Comparison of ENCODE assay signal across 23 mouse cellular contexts in the genomic region with DNA sequence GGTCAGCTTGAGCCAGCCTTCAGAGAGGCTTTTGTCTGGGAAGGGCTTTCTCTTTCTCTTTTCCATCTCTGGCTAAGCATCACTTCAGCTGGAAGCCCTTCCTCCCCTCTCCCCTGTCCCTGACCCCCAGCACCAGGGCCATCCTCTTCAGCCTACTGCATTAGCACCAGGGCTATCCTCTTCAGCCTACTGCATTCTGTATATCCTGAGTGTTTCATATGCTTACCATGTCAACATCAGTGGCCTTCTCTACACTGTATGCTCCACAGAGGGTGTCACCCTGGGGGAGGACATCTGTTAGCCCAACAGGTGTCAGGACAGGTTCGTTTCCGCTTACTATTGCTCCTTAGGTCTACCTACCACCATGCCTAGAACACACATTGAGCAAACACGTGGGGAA.
DNase-seq lines count a peak whose midpoint lies in the region; ATAC-seq and TF ChIP-seq lines count a peak whose summit lies in the region.
"Had no signal": no experiment of that assay in that cellular context is flagged by ENCODE, and none has a peak within 500 bp of the region (broad histone marks: within the 10 kb centered on the region; RNA-seq: fewer than 3 reads in every experiment).

No protein-coding gene starts in this region.

- no peak for TF ChIP-seq CTCF in midbrain, postnatal 0 days (IDR thresholded peaks at IDR 0.05)

- H3K27me3 ChIP-seq in forebrain, embryonic 10.5 days (ENCODE audit: poor library complexity, severe bottlenecking): peaks cover 9% of the 10 kb centered on the region; the same call in 1 of the 2 replicates
- no peaks in the 10 kb centered on the region for H3K27me3 ChIP-seq in forebrain, embryonic 16.5 days (replicated peaks; ENCODE audit: control insufficient read depth, insufficient read depth, low read length)
- no peaks in the 10 kb centered on the region for H3K27me3 ChIP-seq in midbrain, embryonic 11.5 days (ENCODE audit: control insufficient read depth, insufficient read depth, low read length)
- H3K27me3 ChIP-seq in midbrain, postnatal 0 days (ENCODE audit: insufficient read depth, low read length): no peaks in the 10 kb centered on the region
- no peaks in the 10 kb centered on the region for H3K27me3 ChIP-seq in hindbrain, embryonic 15.5 days
- no peaks in the 10 kb centered on the region for H3K27me3 ChIP-seq in midbrain, embryonic 15.5 days (replicated peaks)
- H3K27me3 ChIP-seq: embryonic facial prominence, embryonic 15.5 days; liver, embryonic 13.5 days had no signal

- ATAC-seq in forebrain, embryonic 16.5 days: no peak
- no peak; the same call in 1 of the 2 replicates for ATAC-seq in midbrain, embryonic 11.5 days (ENCODE audit: low FRiP score)
- ATAC-seq in midbrain, postnatal 0 days (ENCODE audit: low FRiP score): no peak
- 0 out of 2 replicates have a peak, but pooled peaks have one; percentile 34 for ATAC-seq in hindbrain, embryonic 15.5 days (ENCODE audit: low FRiP score, low read depth)
- no peak for ATAC-seq in midbrain, embryonic 15.5 days (replicated peaks)

- no peak overlapping the region for H3K4me3 ChIP-seq in forebrain, embryonic 10.5 days
- no peak overlapping the region for H3K4me3 ChIP-seq in forebrain, embryonic 16.5 days (replicated peaks; ENCODE audit: low read length)
- H3K4me3 ChIP-seq in midbrain, embryonic 11.5 days (ENCODE audit: low read depth, low read length): no peak overlapping the region
- no peak overlapping the region for H3K4me3 ChIP-seq in midbrain, postnatal 0 days (ENCODE audit: low read depth, low read length)
- no peak overlapping the region for H3K4me3 ChIP-seq in hindbrain, embryonic 15.5 days
- H3K4me3 ChIP-seq in midbrain, embryonic 15.5 days: no peak overlapping the region
- H3K4me3 ChIP-seq: embryonic facial prominence, embryonic 15.5 days; heart, embryonic 12.5 days; left cerebral cortex, adult 2 months; liver, embryonic 13.5 days had no signal

- no peaks in the 10 kb centered on the region for H3K9me3 ChIP-seq in forebrain, embryonic 10.5 days
- H3K9me3 ChIP-seq in forebrain, embryonic 16.5 days (ENCODE audit: control insufficient read depth, low read length): no peaks in the 10 kb centered on the region
- no peaks in the 10 kb centered on the region for H3K9me3 ChIP-seq in midbrain, embryonic 11.5 days (ENCODE audit: control insufficient read depth, low read length)
- no peaks in the 10 kb centered on the region for H3K9me3 ChIP-seq in midbrain, postnatal 0 days (ENCODE audit: low read length)
- no peaks in the 10 kb centered on the region for H3K9me3 ChIP-seq in hindbrain, embryonic 15.5 days
- H3K9me3 ChIP-seq in midbrain, embryonic 15.5 days: no peaks in the 10 kb centered on the region
- H3K9me3 ChIP-seq: embryonic facial prominence, embryonic 15.5 days; heart, embryonic 12.5 days; liver, embryonic 13.5 days had no signal

- H3K9ac ChIP-seq in forebrain, embryonic 16.5 days (replicated peaks; ENCODE audit: low read depth, low read length): no peak overlapping the region
- no peak overlapping the region for H3K9ac ChIP-seq in midbrain, embryonic 11.5 days (ENCODE audit: low read length)
- no peak overlapping the region for H3K9ac ChIP-seq in midbrain, postnatal 0 days (replicated peaks; ENCODE audit: low read length, poor library complexity, severe bottlenecking)
- no peak overlapping the region for H3K9ac ChIP-seq in hindbrain, embryonic 15.5 days
- no peak overlapping the region for H3K9ac ChIP-seq in midbrain, embryonic 15.5 days
- H3K9ac ChIP-seq: embryonic facial prominence, embryonic 15.5 days; heart, embryonic 12.5 days; liver, embryonic 13.5 days; lung, embryonic 14.5 days had no signal

- no peak for DNase-seq in forebrain, embryonic 10.5 days (ENCODE audit: extremely low spot score, low spot score)
- DNase-seq in midbrain, embryonic 11.5 days (ENCODE audit: low spot score, missing footprints): peak; percentile 81
- DNase-seq in midbrain, postnatal 0 days (ENCODE audit: low spot score): no peak
- DNase-seq in T-cell, adult 2 months (ENCODE audit: low spot score): no peak
- no peak for DNase-seq in embryo, embryonic 10.5 days (ENCODE audit: low spot score)
- DNase-seq: adrenal gland, adult 8-10 months; cerebellum, adult 8-10 months; heart, postnatal 14 days; kidney, adult 8-10 months; kidney, postnatal 14 days; left cerebral cortex, postnatal 4 days; liver, embryonic 13.5 days; lung, embryonic 14.5 days; lung, postnatal 4 days; right cerebral cortex, postnatal 14 days; spleen, adult 18-20 months; thymus, postnatal 36 days had no signal

- no peak overlapping the region for H3K4me2 ChIP-seq in forebrain, embryonic 16.5 days (ENCODE audit: low read length)
- no peak overlapping the region for H3K4me2 ChIP-seq in midbrain, embryonic 11.5 days
- H3K4me2 ChIP-seq in midbrain, postnatal 0 days (ENCODE audit: low read depth, low read length, poor library complexity, severe bottlenecking): no peak overlapping the region
- H3K4me2 ChIP-seq in hindbrain, embryonic 15.5 days: no peak overlapping the region
- no peak overlapping the region for H3K4me2 ChIP-seq in midbrain, embryonic 15.5 days
- H3K4me2 ChIP-seq: embryonic facial prominence, embryonic 15.5 days; heart, embryonic 12.5 days; liver, embryonic 13.5 days; lung, embryonic 14.5 days had no signal

- peak overlapping the region; percentile 90 for H3K27ac ChIP-seq in forebrain, embryonic 10.5 days
- no peak overlapping the region for H3K27ac ChIP-seq in forebrain, embryonic 16.5 days (ENCODE audit: low read length)
- peak overlapping the region; percentile 88 for H3K27ac ChIP-seq in midbrain, embryonic 11.5 days (ENCODE audit: low read depth, low read length)
- H3K27ac ChIP-seq in midbrain, postnatal 0 days (ENCODE audit: low read depth, low read length): no peak overlapping the region
- H3K27ac ChIP-seq in hindbrain, embryonic 15.5 days (replicated peaks): no peak overlapping the region
- H3K27ac ChIP-seq in midbrain, embryonic 15.5 days: peak overlapping the region; percentile 58; the same call in 1 of the 2 replicates
- H3K27ac ChIP-seq: embryonic facial prominence, embryonic 15.5 days; left cerebral cortex, adult 2 months; liver, embryonic 13.5 days had no signal

- peaks cover 66% of the 10 kb centered on the region for H3K4me1 ChIP-seq in forebrain, embryonic 10.5 days
- peaks cover 27% of the 10 kb centered on the region for H3K4me1 ChIP-seq in forebrain, embryonic 16.5 days (replicated peaks; ENCODE audit: control insufficient read depth, insufficient read depth, low read length)
- H3K4me1 ChIP-seq in midbrain, embryonic 11.5 days (ENCODE audit: control insufficient read depth, insufficient read depth, low read length): peaks cover 49% of the 10 kb centered on the region
- H3K4me1 ChIP-seq in midbrain, postnatal 0 days (ENCODE audit: insufficient read depth, low read length): peaks cover 7% of the 10 kb centered on the region; the same call in 1 of the 2 replicates
- peaks cover 34% of the 10 kb centered on the region for H3K4me1 ChIP-seq in hindbrain, embryonic 15.5 days (replicated peaks)
- peaks cover 34% of the 10 kb centered on the region for H3K4me1 ChIP-seq in midbrain, embryonic 15.5 days
- H3K4me1 ChIP-seq: liver, embryonic 13.5 days had no signal

- WGBS in forebrain, embryonic 10.5 days: 63% methylated on average over 3 of the region's 3 CpGs
- WGBS in forebrain, embryonic 16.5 days: 62% methylated on average over 3 of the region's 3 CpGs
- WGBS in midbrain, embryonic 11.5 days: 54% methylated on average over 3 of the region's 3 CpGs
- WGBS in midbrain, postnatal 0 days: 54% methylated on average over 3 of the region's 3 CpGs
- WGBS in hindbrain, embryonic 15.5 days: 60% methylated on average over 3 of the region's 3 CpGs
- WGBS in midbrain, embryonic 15.5 days: 57% methylated on average over 3 of the region's 3 CpGs

- H3K36me3 ChIP-seq in forebrain, embryonic 10.5 days (replicated peaks): no peaks in the 10 kb centered on the region
- H3K36me3 ChIP-seq in forebrain, embryonic 16.5 days (ENCODE audit: control insufficient read depth, insufficient read depth): no peaks in the 10 kb centered on the region
- H3K36me3 ChIP-seq in midbrain, embryonic 11.5 days (ENCODE audit: control insufficient read depth, insufficient read depth, low read length): no peaks in the 10 kb centered on the region
- no peaks in the 10 kb centered on the region for H3K36me3 ChIP-seq in midbrain, postnatal 0 days (ENCODE audit: insufficient read depth, low read length)
- no peaks in the 10 kb centered on the region for H3K36me3 ChIP-seq in hindbrain, embryonic 15.5 days
- H3K36me3 ChIP-seq in midbrain, embryonic 15.5 days (replicated peaks): no peaks in the 10 kb centered on the region
- H3K36me3 ChIP-seq: embryonic facial prominence, embryonic 15.5 days; heart, embryonic 12.5 days; liver, embryonic 13.5 days had no signal

Comparison
In these comparisons a context has a peak if more than half of its experiments do, and no peak if none do; other contexts are left out.
1. H3K27ac ChIP-seq: peak in forebrain, embryonic 10.5 days (single experiment), midbrain, embryonic 11.5 days (single experiment) and midbrain, embryonic 15.5 days (single experiment); none in forebrain, embryonic 16.5 days (single experiment), midbrain, postnatal 0 days (single experiment) and hindbrain, embryonic 15.5 days (single experiment).